Mouse (Mus musculus) embryonic fibroblast, embryonic 13.5 days (primary cell): Measurements from ENCODE around the gene Ntm.

Experiments
- CTCF ChIP-seq: IDR thresholded peaks from 2 replicates; pipeline ENCODE4 v1.5.1; 2011; ENCODE audit warnings: mild to moderate bottlenecking, control low read depth, low read length, moderate library complexity, borderline replicate concordance; ENCODE audit not compliant: insufficient read depth
- POLR2A ChIP-seq: IDR thresholded peaks from 2 replicates; pipeline ENCODE4 v1.6.1; 2011; ENCODE audit warnings: low read depth, mild to moderate bottlenecking, control low read depth, low read length, moderate library complexity

GRCm38 (mm10) chr9:29377172-29378002 lies 585.6 kb downstream of the Ntm start:
- TF ChIP-seq CTCF (no peak), POLR2A (no peak)
